Mouse (Mus musculus) cerebellum, adult 11 months (tissue): ENCODE data around the gene Plxnb2.

Experiments
- DNase-seq: peaks from one replicate; pipeline ENCODE4 v3.0.0; 2022

The Plxnb2 gene

DNA sequence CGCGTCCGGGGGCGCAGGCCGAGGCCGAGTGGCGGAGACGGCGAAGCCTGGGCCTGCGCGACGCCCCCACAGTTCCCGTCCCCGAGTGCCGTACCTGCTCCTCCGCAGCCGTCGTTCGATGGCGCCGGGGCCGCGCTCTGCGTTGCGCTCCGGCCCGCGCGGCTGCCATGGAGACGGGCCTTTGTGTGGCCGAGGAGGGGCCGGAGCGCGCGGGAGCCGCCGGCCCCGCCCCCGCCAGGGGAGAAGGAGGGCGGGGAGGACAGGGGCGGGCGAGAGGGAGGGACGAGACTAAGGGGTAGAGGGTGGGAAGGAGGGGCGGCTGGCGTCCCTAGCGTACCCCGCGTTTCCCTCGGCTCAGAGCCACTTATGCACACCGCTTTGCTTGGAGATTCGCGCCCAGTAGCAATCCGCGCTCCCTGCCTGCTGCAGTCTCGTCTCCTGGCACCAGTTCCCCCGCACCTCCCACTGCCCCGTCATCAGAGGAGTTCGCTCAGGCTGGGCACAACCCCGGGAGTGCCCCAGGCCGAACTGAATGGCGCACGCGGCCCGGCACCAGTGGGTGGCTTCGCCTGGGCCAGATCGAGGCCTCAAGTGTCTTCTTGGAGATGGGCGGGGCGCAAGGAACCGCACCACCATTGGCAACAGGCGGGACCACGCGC is at the start of gene Plxnb2:
Plxnb2 (minus strand) TSS at position 218 of the 659 bp plus-strand sequence.
- DNase-seq = peak; percentile 77

DNA sequence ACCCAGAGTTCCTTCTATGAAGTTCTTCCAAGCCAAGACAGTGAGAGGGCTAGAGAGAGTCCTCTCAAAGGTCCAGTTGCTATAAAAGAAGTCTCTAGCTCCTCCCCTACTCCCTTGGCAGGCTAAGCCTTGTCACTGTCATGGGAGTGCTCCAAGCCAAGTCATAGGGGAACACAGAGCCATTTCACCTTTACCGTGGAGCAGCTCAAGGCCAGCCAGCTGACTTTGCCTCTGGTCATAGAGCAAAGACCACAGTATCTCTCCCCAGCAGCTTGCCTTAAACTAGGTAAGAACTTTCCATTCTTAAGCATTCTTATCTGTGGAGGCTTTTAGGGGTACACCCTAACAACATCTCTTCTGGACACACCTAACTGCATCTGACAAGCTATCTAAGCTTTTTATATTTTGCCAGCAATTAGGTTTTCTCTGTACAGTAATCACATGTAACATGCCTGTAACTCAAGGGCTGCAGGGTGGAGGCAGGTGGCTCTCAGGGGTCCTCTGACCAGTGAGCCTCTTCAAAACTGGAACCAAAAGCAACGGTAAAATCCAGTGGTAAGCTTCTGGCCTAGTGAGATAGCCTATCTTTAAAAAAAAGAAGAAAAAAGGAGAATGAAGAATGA is 35.1 kb upstream of the Plxnb2 start:
- DNase-seq = peak; percentile 43

DNA sequence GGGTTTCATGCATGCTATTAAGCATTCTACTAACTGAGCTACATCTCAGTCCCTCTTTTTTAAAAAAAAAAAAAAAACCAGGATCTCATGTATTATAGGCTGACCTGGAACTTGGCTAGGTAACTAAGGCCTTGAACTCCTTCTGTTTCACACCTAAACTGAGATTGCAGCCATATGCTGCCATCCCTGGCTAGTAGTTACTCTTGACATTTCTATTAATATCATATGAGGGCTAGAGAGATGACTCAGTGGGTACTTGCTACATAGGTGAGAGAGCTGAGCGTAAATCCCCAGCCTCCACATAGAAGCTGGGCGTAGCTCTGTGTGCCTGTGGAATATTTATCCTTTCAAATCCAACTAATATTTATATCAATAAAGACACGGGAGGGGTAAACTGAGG is 34.4 kb upstream of the Plxnb2 start:
- no peak for DNase-seq

DNA sequence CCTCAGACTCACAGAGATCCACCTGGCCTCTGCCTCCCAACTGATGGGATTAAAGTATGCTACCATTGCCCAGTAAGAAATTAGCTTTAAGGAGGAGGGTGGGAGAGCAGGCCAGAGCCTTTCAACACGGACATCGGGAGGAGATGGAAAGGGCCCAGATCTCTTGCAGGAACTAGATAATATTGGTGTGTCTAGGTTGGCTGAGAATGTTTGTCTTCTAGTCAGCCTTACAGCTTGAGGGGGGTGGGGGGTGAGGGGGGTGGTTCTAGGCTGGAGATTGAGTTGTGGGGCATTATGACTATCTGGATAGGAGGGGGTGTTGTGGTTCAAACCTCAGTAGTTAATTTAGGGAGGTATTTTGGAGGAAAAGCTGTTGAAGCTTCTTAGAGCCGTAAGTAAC is 32.9 kb upstream of the Plxnb2 start:
- no peak for DNase-seq

DNA sequence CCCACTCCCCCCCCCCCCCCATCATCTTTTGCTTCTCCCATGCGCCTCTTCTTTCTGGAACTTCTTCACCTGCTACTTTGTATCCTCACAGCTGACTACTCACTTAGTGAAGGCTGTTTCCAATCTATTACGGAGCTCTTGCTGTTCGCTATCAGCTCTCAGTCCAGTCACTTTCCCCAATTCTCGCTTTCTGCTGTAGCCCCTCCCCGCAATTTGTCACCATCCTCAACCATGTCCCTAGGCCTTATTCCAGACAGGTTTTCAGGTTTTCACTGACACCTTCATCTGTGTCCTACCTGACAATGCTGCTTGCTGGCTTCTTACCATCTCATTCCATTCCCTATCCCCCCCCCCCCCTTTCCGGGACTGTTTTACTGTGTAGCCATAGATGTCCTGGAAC is 31.9 kb upstream of the Plxnb2 start:
- no peak for DNase-seq

DNA sequence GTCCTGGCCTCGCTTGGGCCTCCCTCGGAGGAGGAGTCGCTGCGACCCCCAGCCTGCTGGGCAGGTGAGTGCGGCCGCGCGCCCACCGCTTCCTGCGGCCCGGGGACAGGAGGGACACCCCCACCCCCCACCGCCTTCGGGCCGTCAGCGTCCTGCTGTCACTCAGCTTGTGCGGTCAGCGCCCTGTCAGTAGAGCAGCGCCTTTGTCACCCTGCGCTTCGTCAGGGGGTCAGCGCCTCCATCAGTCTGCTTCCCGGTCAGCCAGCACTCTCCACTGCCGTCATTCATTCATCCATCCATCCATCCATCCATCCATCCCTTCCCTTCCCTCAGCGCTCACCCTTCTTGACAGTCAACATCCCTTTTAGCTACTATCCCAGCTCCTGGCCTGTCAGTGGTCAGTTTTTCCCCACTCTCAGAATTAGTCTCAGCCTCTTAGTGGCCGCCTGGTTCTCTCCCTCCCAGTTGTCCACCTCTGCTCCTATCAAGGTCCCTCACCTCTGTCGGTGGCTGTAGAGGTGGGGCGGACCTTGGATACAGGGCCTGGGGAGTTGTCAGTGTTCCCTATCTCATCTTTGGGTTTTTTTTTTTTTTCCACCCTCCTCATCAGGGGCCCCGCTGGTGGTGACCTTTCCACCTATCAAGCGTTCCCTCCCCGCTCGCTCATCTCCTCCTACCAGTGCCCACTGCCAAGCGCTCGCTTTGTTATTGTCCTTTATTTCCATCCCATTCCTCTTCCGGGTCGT is 31.3 kb upstream of the Plxnb2 start:
- peak; percentile 45 for DNase-seq

DNA sequence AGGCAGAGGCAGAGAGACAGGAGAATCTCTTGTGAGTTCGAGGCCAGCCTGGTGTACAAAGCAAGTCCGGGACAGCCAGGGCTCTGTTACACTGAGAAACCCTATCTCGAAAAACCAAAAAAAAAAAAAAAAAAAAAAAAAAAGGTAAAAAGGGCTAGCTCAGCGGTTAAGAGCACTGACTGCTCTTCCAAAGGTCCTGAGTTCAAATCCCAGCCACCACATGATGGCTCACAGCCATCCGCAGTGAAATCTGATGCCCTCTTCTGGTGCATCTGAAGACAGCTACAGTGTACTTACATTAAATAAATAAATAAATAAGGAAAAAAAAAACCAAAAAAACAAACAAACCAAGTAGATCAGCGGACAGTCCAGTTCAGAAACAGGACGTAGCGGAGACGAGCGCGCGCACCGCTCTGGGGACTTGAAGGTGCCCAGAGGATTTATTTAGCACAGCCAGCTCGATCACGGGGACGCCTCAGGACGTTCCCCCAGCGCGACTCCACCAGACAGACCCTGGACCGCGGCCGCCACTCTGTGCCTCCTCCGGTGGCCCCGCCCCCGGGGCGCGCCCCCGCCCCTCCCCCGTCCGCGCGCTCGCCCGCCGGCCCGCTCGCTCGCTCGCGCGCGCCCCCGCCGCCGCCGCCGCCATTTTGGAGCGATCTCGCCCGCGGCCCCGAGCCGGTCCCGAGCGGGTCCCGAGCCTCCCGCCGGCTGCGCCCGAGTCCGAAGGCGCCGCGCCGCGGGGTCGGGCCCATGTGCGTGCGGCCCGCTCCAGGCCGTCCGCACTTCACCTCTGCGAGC is 30.5 kb upstream of the Plxnb2 start, which contains the start of gene Ppp6r2:
Ppp6r2 (plus strand) TSS at position 639 of the 801 bp plus-strand sequence.
- DNase-seq = peak; percentile 81

DNA sequence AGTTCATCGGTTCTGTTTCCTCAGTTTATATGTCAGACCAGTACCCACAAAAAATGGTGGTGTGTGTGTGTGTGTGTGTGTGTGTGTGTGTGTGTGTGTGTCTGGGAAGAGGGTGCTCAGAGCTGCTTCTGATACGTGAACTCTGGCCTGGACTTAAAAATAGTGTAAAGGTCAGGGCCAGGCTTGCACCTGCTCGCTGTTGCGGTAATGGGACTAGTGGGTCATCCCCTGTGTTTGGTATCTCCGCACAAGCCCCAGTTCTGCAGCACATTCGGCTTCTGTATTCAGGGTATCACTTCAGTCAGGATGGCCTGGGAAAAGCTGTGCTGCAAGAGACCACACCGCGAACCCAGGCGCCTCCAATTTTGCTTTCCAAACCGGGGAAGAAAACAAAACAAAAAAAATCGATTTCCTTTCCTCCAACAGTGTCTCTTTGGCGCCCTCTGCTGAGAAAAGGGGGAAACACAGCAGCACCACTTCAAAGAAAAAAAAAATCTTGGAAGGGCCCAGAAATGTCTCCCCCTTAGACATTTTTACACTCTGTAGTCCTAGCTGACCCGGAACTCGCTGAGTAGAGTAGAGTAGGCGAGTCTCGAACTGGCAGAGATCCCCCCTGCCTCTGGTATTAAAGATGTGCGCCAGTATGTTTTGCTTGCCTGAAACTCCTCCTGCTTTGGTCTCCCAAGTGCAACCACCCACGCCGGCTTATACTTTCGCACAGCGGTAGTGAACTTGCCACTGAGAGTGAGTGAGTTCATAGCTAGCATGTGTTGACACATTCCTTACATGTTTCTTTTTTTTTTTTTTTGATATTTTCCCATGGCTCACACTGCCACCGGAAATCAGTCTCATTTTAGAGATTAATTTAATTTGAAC is 29.5 kb upstream of the Plxnb2 start:
- DNase-seq = peak; percentile 86

DNA sequence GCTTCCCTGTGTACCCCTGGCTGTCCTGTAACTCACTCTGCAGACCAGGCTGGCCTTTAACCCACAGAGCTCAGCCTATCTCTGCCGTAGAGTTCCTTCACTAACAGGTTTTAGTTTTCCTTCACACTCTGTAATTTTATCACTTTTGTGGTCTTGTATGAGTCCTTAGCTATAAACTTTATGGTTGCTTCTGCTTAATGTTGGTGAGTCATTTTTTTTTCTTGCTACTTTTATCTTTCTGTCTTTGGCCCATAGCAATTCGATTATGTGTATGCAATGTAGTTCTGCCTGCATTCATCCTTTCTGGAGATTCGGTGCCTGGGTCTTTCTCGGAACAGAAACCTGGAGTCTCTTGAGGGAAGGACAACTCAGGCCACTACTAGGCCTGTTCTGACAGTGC is 26.9 kb upstream of the Plxnb2 start:
- no peak for DNase-seq

DNA sequence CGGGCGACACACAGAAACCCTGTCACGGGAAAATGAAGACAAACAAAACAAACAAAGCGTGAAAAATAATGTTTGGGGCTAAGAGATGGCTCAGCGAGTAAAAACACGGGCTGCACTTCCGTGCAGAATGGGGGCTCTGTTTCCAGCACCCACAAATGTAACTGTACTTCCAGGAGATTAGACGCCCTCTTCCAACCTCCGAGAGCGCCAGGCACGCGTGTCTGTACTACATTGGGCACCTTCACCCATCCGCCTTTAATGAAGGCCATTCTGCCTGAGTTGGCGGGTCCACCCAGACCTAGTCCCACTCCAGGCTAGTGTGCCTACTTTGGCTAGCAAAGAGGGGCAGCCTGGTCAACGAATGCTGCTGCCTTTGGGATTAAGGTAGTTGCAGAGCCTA is 16.5 kb upstream of the Plxnb2 start:
- no peak for DNase-seq

DNA sequence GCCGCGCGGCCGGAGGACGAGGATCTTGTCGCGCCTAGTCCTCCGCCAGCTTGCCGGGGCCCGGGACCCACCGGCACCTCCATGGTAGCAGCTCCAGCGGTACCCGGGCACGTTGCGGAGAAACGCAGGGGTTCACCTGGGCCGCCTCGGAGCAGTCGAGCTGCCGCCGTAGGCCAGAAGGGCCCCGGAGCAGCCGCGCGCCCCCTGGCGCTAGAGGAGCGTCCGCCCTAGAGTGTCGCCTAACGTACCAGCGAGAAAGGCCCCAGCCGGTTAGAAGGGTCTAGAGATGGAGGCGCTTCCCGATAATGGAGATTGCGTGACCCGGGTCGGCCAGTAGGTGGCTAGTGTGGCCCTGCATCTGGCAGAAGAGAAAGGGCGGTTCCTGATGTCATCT is 15.7 kb upstream of the Plxnb2 start, which contains the start of gene Dennd6b:
Dennd6b (minus strand) TSS at position 184 of the 394 bp plus-strand sequence.
- DNase-seq = peak; percentile 97

DNA sequence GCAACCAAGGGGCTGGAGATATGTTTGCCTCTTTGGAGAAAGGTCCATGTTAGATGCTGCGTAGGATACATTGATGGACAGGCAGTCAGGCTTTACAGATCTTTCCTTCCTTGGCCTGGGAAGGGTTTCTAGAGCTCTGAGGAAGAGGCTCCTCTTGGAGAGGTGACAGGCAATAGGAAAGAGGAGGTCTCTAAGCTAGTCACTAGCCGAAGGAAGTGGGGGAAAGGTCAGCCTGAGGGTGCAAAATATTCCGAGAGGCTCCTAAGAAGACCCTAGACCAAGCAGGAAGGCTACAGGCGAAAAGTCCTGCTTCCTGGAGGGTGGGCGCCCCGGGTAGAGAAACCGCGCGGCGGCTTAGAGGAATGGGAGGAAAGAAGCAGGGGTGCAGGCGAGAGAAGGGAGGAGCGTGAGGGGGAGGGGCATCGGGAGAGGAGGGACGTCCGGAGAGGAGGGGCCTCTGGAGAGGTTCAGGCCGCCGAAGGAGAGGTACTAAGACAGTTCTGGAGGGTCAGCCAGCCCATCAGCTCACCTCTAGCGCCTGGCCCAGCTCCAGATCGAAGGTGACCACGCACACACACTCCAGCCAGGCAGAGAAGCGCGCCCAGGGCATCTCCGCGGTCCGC is 15.2 kb upstream of the Plxnb2 start:
- peak; percentile 85 for DNase-seq

DNA sequence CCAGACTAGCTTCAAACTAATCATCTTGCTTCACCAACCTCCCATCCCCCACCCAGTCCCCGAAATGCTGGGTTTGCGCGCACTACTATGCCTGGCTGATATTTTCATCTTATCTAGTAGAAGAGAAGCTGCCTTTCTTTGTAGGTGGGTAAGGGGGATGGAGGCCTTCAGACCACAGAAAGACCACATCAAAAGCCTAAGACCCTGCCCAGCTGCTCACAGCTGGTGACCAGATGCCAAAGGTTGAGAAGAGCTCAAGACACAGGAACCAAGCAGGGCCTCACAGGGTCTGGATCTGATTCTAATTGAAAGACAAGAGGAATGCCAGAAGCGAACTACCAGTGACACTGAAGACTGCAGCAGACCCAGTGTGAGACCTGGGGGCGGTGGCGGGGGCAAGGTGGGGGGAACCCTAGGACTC is 14.7 kb upstream of the Plxnb2 start:
- no peak for DNase-seq

DNA sequence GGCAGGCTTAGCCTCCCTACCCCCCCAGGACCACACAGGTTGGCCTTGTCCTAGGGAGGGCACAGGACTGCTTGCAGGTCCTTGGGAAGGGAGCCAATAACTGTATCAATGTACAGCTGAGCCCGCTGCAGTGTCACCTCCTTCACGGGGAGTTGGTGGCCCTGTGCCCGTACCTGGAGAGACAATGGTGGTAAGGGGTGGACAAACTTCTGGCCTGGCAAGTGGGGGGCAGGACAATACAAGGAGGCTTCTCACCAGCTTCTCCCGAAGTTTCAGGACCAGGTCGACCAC is 4.3 kb upstream of the Plxnb2 start:
- DNase-seq = no peak

DNA sequence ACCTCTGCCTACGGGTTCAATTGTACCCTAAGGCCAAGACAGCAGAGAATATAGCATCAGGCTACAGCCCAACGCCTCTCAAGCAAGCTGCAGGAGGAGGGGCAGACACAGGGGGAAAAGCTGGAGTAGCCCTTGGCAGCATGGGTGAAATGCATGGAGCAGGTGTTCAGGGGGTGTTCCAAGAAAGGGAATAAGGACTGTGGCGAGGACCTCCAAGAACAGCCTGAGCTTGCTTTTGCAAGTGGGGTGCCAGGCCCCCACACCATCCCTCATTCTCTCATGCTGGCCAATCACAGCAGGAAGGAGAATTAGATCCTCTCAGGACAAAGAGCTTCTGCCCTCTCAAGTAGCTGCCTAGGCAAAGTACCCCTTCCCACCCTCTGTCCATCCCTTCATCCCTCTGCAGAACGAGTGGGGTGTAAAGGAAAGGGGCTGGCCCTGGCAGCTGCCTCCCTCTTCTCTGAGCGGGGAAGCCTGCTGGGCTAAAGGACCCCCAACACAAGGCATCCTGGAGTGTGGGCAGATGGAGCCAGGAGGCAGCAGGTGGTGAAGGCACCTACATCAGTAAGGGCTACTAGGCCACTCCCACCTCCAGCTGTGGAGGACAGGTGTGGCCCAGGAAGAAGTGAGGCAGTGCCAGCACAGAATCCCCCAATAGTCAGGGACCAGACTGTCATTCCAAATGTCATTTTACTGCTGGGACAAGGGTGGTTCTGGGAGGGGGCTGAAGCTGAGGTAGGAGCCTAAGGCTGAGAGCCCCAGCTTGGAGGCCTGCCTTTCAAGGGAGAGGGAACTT is 3.8 kb upstream of the Plxnb2 start:
- no peak for DNase-seq

DNA sequence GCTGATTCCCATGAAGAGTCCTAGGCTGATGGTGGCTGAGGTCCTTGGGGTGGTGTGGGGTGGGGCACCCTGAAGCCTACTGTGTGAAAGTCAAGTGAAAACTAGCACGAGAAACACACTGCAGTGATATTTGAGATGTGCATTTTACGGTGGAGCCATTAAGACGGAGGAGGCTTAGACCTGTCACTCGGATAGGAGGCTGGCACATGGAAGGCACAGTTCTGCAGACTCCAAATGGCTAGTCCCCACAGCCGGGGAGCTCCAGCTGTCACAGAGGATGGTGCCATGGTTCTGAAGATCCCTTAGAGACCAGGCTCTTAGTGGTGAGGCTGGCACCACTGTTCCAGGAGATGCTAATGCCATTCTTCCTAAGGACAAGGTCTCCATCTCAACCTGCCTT is 2.3 kb upstream of the Plxnb2 start:
- DNase-seq = no peak

DNA sequence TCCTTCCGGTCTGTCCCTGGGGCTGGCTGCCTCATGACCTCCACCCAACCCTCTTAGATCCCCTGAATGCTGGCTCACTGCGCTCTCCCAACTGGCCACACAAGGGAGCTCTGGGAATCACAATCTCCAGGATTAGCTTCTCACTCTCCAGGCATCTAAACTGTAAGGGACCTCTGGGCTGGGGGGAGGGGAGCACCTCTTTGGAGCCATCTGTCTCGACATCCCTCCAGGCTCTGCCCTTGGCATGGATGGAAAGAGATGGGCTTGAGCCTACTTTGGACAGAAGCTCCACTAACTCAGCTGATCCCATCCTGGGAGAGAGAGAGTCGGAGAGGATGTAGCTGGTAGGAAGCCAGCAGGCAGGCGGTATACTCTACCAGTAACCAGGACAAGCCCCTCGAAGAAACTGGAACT is 1.7 kb upstream of the Plxnb2 start:
- peak; percentile 64 for DNase-seq

DNA sequence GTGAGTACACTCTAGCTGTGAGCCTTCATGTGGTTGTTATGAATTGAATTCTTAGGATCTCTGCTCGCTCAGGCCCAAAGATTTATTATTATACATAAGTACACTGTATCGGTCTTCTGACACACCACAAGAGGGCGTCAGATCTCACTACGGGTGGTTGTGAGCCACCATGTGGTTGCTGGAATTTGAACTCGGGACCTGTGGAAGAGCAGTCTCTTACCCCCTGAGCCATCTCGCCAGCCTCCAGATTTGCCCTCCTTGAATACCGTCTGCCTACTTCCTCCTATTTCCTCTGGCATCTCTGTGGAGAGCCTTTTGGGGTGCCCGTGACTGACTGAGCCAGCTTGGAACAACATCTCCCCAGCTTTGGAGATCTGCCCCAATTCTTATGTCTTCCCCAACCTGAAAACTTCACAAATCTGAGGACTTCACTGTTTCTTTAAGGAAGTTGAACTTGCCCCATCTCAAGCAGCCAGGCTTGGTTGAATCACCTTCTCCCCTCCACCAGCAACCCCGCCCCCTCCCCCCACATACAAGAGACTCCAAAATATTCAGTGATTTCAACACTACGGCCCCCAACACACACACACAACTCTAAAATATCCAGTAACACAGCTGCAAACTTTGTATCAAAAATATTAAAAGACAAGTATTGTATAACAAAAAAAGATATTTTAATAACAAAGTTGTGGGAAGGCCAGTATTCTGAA is 1.1 kb upstream of the Plxnb2 start:
- DNase-seq = no peak

DNA sequence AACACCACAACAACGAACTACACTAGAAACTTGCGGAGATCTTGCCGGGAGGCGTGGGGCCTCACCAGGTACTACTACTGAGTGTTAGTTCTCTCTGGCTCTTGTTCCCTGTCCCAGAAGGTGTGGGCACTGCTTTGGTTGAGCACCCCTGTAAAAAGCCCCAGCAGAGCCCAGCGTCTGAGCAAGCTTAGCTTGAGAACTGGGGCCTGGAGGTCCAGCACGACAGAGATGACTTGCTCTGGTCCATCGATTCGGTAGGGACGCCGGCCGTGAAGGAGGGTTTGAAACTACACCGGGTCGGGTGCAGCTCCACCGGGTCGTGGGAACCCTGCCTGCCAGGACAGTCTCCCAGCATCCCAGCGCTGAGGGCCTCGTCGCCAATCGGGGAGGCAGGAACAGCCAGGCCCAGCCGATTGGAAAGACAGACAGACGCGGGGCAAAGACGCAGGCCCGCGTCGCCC is 477 bp downstream of the Plxnb2 start:
- no peak for DNase-seq

DNA sequence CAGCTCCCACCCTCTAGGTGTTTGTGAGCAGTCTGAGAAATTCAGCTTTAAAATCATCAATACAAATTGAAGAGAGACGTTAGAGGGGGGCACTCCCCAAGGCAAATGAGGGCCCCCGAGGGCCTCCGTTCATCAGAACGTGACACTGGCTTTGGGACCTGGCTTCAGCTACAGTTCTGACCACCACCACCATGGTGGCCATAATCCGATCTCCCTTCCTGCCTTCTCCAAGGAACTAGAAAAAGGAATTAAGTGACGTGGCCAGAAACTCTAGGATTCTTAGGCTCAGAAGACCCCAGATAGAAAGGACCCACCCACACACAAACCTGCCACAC is 991 bp downstream of the Plxnb2 start:
- DNase-seq = no peak
